Mouse (Mus musculus) lung, postnatal 25 days (tissue): ENCODE measurements around the gene Olfr474.
"Not testable (repeated sequence)": the region's sequence is repeated elsewhere in the genome, so short reads cannot be mapped to it uniquely, and the experiment has no call there.

Experiments
- DNase-seq: peaks from one replicate; pipeline ENCODE4 v3.0.0; 2022; ENCODE audit warnings: low spot score

Gene Olfr474

GRCm38 (mm10) chr7:107954343-107954742, at the start of gene Olfr474:
Gene Olfr474 (plus strand): TSS chr7:107954643.
- DNase-seq: no peak

GRCm38 (mm10) chr7:107930146-107930545, 24.3 kb upstream of the Olfr474 start, which contains the start of gene Olfr473:
Gene Olfr473 (plus strand): TSS chr7:107930446.
- no peak for DNase-seq

- not testable (repeated sequence) for DNase-seq
Observed at GRCm38 (mm10) chr7:107952539-107952938, 1.9 kb upstream of the Olfr474 start.

- no peak for DNase-seq
Observed at GRCm38 (mm10) chr7:107964503-107964902, 10.1 kb downstream of the Olfr474 start, which contains the start of gene Olfr476. Gene Olfr476 (plus strand): TSS chr7:107964803.

- no peak for DNase-seq
Observed at GRCm38 (mm10) chr7:107986393-107986792, 31.9 kb downstream of the Olfr474 start, which contains the start of gene Olfr477. Gene Olfr477 (plus strand): TSS chr7:107986693.
